Mouse (Mus musculus) ES-Bruce4 (cell line): ENCODE measurements around the gene Slc7a6.

ENCODE experiments used
- CTCF ChIP-seq: IDR thresholded peaks from one replicate; pipeline ENCODE4 v1.8.1; 2011; ENCODE audit warnings: low read depth, low read length
- EP300 ChIP-seq: IDR thresholded peaks from 2 replicates; pipeline ENCODE4 v1.6.1; 2011; ENCODE audit warnings: low read depth, low read length; ENCODE audit not compliant: insufficient read depth
- POLR2A ChIP-seq: IDR thresholded peaks from one replicate; pipeline ENCODE4 v1.8.1; 2011; ENCODE audit warnings: low read length; ENCODE audit not compliant: insufficient read depth

DNA sequence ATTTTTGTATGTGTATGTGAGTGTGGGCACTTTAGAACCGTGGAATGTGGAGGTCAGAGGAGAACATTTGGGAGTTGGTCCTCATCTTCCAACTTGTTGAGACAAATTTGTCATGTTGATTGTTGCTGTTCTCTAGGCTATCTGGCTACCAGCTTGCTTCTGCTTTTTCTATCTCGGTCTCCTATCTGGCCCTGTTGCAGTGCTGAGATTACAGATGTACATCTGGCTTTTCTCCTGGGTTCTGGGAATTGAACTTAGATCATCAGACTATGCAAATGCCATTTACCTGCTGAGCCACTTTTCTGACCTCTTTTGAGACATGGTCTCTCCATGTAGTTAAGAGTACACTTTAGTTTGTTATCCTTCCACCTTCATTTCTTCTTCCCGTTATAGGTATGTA lies 4.9 kb downstream of the Slc7a6 start:
- TF ChIP-seq POLR2A, result no peak
- no peak for TF ChIP-seq CTCF
- no peak for TF ChIP-seq EP300
